Mouse (Mus musculus): ENCODE measurements at regions not wholly inside any gene's neighbourhood (a gene's known extent, or its start where the extent isn't known, plus 50 kb on each side); places are given as distances from the start of the nearest gene placed in this dataset.

DNA sequence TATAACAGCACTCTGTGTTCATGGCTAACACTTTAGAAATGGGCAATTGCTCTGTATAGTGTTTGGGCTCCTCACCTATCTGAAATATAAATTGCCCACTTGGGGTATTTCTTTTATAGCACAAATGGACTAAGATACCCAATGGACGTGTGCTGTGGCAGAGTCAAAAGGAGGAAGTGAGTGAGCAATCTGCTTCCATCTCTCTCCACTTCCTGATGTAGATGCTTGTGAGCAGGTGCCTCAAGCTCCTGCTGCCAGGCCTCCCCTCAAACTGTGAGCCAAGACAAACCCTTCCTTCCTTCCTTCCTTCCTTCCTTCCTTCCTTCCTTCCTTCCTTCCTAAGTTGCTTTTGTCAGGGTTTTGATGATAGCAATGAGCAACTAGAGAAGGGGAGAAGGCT, 99.9 kb upstream of the Irf2bp2 start:
- no peak for TF ChIP-seq POLR2A (IDR thresholded peaks at IDR 0.05; ENCODE audit: borderline replicate concordance, low read depth, low read length)
- TF ChIP-seq CTCF (IDR thresholded peaks at IDR 0.05; ENCODE audit: low read depth, low read length), result no peak

All from bone marrow macrophage, adult 2 months (primary cell).